Mouse (Mus musculus) layer of hippocampus, postnatal 36 days (tissue): ENCODE data around the gene Defb23. TPM values are rescaled to one million over a fixed set of nuclear protein-coding genes. Genes with fewer than 3 reads are reported as not detected.

ENCODE experiments used
- DNase-seq, 2 experiments: peaks; one replicate each; pipeline ENCODE4 v3.0.0; 2022
- total RNA-seq, 2 experiments: library from RNA; stranded (reverse); gene quantifications; 2 replicates each; pipeline ENCODE4 v1.2.3; 2021

The Defb23 gene
- total RNA-seq: not detected

DNA sequence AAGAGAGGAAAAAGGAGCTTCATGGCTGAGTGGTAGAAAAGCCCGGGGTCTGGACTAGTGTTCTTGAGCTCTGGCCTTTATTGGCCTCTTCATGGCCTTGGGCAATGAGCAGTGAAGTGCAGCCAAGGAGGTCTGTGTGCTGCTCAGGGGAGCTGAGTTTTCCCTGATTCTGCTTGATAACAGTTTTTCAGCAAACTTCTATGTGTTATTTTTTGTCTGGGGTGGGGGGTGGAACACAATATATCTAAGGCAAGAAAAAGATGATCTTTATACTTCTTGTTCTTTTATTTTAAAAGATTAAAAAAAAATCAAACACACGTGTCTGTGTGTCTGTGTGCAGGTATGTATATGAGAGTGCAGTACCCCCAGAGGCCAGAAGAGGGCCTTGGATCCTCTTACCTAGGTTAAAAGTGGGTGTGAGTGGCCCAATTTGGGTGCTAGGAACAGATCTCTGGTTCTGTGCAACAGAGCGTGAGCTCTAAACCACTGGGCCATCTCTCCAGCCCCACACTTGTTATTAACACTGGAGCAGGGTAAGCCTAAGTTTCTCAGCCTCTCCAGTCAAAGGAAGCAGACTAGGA, at the start of gene Defb23:
TSS of gene Defb23 (minus strand) at position 51 of the 581 bp plus-strand sequence.
- DNase-seq: no peak

GRCm38 (mm10) chr2:152511592-152511991, 47.2 kb upstream of the Defb23 start, which contains the start of gene Defb26:
Defb26 (minus strand) TSS chr2:152511692.
- DNase-seq: no peak

- DNase-seq: no peak
These were observed 39.5 kb upstream of the Defb23 start for GRCm38 (mm10) chr2:152503950-152504349.

DNA sequence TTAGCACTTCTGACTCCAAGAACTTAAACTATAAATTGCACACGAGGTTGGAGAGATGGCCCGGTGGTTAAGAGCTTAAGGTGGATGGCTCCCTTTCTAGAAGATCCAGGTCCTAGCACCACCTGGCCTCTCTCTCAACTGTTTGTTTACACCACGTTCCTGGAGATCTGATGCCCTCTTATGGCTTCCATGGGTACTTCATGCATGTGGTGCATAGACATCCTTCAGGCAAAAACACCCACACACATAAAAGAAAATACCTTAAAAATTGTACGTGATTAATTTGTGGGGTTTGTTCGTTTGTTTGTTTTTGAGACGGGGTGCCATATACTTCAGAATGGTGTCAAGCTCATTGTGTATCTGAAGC, 36.4 kb upstream of the Defb23 start:
- no peak for DNase-seq

DNA sequence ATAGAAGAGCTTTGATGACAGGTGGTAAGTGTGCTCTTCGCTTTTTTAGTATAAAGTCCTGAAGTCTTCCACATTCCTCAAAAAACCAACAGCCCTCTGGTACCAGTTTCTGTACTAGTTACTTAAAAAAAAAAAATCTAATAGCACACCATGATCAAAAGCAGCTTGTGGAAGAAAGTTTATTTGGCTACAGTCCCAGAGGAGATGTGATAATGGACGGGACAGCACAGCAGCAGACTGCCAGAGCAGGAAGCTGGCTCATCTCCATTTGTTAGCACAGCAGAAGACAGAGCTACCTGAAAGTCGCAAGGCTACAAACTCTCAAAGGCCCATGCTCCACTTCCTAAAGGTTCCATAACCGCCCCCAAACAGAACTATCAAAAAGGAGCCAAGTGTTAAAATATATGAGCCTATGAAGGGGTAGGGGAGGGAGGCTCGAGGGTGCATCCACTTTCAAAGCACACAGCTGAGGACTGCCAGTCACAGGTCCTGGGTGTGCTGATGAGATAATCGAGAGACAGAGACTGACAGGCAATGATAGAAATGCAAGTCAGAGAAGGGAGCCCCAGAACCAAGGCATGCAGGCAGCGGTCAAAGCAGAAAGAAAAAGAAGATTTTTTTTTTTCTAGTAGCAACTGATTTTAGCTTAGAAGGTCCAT, 35.9 kb upstream of the Defb23 start:
- DNase-seq: no peak

DNA sequence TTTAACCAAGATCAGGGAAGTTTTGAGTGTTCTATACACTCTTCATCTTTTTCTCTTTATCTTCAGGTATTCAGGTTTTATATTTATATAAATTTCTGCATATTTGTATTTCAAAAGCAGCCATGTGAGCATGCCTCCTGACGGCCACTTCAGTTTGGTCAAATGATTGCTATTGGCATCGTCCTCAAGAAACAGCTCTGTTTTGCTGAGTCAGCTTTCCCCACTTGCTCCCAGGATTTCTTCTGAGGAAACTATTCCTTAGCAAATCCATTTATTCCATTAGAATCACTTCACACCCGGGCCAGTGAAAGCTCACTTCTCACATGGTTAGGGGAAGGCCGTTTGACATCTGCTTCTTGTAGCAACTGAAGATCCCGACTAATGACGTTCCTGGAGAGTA, 33.6 kb upstream of the Defb23 start:
- no peak for DNase-seq

DNA sequence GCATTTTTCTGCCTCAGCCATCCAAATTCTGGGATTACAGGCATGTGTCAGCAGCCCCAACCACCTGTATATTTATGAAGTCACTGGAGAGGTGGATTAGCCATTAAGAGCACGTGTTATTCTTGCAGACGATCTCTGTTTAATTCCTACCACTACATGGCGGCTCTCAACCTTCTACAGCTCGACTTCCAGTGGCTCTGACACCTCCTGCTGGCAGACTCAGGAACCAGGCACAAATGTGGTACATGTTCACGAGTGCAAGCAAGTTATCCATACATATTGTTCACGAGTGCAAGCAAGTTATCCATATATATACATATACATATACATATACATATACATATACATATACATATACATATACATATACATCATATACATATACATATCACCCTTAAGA, 28.7 kb upstream of the Defb23 start:
- DNase-seq: no peak

- DNase-seq: no peak
These were observed 25.6 kb upstream of the Defb23 start, which contains the start of gene Defb22 for GRCm38 (mm10) chr2:152490038-152490437. Defb22 (minus strand) TSS chr2:152490138.

DNA sequence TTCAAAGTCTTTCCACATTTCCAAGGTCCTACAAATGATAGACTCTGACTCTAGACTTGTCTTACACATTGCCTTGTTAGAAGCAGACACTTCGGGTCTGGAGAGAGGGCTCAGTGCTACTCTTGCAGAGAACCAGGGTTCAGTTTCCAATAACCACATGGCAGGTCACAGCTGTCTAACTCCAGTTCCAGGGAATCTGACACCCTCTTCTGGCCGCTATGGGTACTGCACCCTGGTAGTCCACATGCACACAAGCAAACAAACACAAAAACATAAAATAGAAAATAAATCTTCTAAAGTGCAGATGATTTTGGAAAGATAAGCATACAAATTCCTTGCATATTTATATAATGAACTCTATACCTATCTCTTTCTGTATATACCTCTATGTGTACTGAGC, 22.6 kb upstream of the Defb23 start:
- no peak for DNase-seq

GRCm38 (mm10) chr2:152481726-152482125, 17.3 kb upstream of the Defb23 start:
- DNase-seq: no peak

DNA sequence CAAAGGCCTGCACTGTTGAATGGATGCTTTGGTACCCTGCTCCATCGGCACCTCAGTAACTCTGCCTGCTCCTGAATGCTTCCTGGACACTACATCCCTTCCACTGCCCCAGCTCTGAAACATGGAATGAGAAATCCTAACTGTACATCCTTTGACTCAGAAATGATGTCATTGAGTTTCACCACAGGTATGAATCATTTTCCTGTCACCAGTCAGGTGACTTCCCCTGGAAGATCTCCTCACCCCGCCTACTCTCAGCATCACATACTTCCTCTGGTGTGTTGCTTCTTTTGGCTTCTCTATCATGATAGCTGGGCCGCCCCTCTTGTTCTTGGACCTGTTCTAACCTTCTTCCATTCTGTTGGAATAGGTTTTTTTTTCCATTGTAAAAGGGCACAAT, 16.5 kb upstream of the Defb23 start:
- no peak for DNase-seq

DNA sequence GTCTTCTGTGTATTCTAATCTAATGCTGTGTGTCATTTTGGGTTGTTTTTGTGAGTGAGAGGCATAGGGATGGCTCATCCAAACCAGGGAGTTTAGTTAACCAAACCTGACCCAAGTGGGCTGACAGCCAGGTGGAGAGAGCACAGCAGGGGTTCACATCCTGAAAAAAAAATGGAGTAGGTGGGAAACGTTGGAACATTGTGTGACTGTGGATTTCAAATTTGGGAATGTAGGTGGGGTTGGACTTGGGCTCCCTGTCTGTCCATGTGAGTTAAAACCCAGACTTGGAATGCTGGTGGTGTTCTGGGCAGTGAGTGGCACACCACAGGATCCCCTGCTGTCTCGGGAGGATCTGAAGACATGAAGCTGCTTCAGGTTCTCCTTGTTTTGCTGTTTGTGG, 12.3 kb upstream of the Defb23 start, which contains the start of gene Defb20:
TSS of gene Defb20 (plus strand) at position 301 of the 400 bp plus-strand sequence.
- no peak for DNase-seq

DNA sequence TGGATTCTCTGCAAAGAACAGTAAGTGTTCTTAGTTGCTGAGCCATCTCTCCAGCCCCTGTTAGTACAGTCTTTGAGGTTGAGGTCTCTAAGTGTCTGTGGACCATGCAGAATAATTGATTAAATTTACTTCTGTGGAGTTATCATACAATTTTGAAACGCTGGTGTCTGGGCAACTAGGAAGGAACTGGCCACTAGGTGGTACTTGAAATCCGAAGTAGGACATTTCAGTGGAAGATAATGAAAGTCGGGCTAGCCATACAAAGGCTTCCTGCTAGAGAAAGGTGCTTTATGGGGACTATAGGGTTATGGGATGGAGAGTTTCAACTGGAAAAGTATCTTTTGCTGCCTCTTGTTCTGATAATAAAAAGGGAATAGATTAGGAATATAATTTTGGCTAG, 8.0 kb upstream of the Defb23 start:
- DNase-seq: no peak

GRCm38 (mm10) chr2:152470973-152471372, 6.6 kb upstream of the Defb23 start:
- peak in 1 of 2 experiments; percentile 23 for DNase-seq

DNA sequence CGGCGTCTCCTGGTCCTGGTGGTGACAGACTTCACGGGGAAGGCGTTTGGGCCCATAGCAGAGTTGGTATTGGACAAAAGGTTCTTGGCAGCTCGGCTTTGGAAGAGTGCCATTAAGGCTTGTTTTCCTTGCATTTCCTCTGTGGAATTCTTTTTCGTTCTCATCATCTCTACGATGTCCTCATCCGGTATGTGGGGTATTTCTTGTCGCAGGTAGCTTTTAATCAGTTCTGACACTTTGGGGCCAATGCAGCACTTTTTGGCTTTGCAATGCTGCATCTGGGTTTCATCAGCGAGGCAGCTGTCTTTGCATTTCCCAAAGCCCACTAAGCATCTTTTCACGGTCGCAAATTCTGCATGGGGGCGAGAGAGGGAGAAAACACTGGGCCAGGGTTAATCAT, 5.2 kb downstream of the Defb23 start:
- DNase-seq: no peak

- DNase-seq: no peak
These were observed 12.2 kb downstream of the Defb23 start for GRCm38 (mm10) chr2:152452101-152452781.

- DNase-seq: peak; percentile 63 to 67
These were observed 14.2 kb downstream of the Defb23 start for GRCm38 (mm10) chr2:152450241-152450640.

GRCm38 (mm10) chr2:152447461-152447860, 17.0 kb downstream of the Defb23 start:
- DNase-seq: no peak

- DNase-seq: no peak
These were observed 17.8 kb downstream of the Defb23 start for GRCm38 (mm10) chr2:152446642-152447041.

DNA sequence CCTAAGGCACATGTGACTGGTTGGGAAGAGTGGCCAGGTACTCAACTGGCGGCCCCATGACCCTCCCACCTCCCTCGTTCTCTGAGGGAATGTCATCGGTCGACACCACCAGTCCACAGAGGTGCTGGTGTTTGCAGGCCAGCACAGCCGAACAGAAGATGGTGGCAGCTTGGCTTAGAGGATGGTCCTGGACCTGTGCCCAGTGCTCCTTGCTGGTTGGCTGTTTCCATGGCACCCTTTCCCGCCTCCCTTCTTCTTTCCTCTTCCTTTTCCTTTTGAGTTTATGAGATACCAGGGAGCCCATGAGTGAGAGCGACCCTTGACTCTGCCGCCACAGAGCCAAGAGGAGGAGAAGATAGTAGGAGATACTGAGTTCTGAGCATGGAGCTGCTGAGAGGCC, 21.1 kb downstream of the Defb23 start:
- DNase-seq: peak; percentile 20 to 31

- no peak for DNase-seq
These were observed 22.1 kb downstream of the Defb23 start for GRCm38 (mm10) chr2:152442322-152442721.

DNA sequence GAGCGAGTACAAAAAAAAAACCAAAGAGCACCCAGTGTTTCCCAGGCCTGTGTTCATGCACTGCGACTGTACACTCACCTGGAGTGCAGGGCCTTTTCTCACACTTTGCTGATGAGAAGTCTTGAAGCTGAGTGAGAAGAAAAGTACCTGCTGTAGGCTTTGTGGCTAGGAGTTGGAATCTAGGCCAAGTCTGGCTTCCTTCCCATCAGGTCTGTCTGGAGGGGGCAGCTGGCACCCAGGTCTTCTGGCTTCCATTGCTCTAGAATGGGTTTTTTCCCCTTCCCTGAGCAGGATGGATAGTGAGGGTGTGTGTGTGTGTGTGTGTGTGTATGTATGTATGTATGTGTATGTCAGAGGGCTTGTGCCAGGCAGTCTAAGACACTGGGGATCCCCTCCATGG, 24.6 kb downstream of the Defb23 start:
- no peak for DNase-seq

GRCm38 (mm10) chr2:152438963-152439362, 25.5 kb downstream of the Defb23 start:
- DNase-seq: no peak
